ENCODE assay signal across 8 mouse cellular contexts in the genomic region with DNA sequence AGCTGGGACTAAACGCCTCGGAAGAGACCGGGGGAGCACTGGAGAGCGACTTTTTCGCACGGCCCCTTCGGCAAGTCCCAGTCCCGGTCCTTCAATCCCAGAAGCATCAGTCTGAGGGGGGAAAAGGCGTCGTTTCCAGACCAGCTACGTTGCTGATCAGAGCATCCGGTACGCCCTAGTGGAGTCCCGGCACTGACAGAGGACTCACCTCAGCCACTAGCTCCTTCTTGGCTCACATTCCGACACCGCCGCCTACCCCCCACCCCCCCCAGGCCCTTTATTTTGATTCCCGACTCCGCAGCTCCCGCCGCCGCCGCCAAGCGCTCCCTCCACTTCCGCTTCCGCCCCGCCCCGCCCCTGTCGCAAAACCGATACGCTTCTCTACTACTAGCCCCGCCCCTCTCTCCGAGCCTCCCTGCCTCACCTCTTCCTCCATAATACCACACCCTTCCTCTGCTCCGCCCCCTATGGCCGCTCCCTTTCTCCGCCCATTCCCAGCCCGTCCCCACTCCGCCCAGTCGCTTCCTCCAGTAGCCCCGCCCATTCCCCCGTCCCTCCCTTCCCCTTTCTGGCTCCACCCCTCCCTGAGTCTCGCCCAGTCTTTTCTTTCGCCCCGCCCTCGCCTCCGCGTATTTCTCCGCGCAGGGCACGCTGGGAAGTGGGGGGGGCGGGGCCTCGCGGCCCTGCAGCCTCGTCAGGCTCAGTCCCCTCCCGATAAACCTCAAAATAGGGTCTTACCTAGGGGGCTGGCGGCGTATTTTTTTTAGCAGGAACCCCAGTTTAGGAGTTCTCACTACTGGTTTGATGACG. TPM values are rescaled to one million over a fixed set of nuclear protein-coding genes. Genes with fewer than 3 reads are reported as not detected.
A peak's percentile ranks its signal among the peaks of the same experiment; 100 is the strongest.
DNase-seq lines count a peak whose midpoint lies in the region; ATAC-seq lines count a peak whose summit lies in the region.

No protein-coding gene starts in this region.

- peak overlapping the region; percentile 97 for H3K27ac ChIP-seq in hindbrain, embryonic 14.5 days

- peak overlapping the region; percentile 60 for H3K4me2 ChIP-seq in hindbrain, embryonic 14.5 days (replicated peaks)

- DNase-seq in R1 (ENCODE audit: low read depth, low spot score): peak; percentile 99
- DNase-seq in cerebellum, postnatal 25 days: peak; percentile 98 to 99
- peak; percentile 93 to 94 for DNase-seq in frontal cortex, postnatal 25 days (ENCODE audit: low spot score in 2 of 2)
- peak; percentile 98 for DNase-seq in hindbrain, embryonic 14.5 days (ENCODE audit: low spot score)
- DNase-seq in layer of hippocampus, postnatal 36 days: peak; percentile 98
- peak; percentile 100 for DNase-seq in lung, postnatal 36 days
- DNase-seq in retina, postnatal 1 day: peak; percentile 100
- DNase-seq in urinary bladder, adult 18-20 months (ENCODE audit: low spot score in 2 of 2): peak; percentile 97 to 100

- peak overlapping the region; percentile 88 for H3K9ac ChIP-seq in hindbrain, embryonic 14.5 days

- peaks cover 18% of the 10 kb centered on the region for H3K4me1 ChIP-seq in hindbrain, embryonic 14.5 days (replicated peaks; ENCODE audit: control insufficient read depth, insufficient read depth, low read length)

- under 1% methylated on average over 54 of the region's 58 CpGs for WGBS in hindbrain, embryonic 14.5 days

- no peaks in the 10 kb centered on the region for H3K27me3 ChIP-seq in hindbrain, embryonic 14.5 days (ENCODE audit: control insufficient read depth, insufficient read depth, low read length)

- peak overlapping the region; percentile 70 for H3K4me3 ChIP-seq in hindbrain, embryonic 14.5 days (replicated peaks; ENCODE audit: low read length)

- H3K9me3 ChIP-seq in hindbrain, embryonic 14.5 days (ENCODE audit: control insufficient read depth, low read length): no peaks in the 10 kb centered on the region

- peak; percentile 97 for ATAC-seq in hindbrain, embryonic 14.5 days (ENCODE audit: low FRiP score)

- no peaks in the 10 kb centered on the region for H3K36me3 ChIP-seq in hindbrain, embryonic 14.5 days (replicated peaks; ENCODE audit: control insufficient read depth, insufficient read depth)

RNA-seq across cellular contexts. Expression of gene Nde1, which starts 3.9 kb away (rescaled TPM):
- polyA plus RNA-seq in hindbrain, embryonic 14.5 days (2014; fragmentation: Nextera tagmentation; extraction: Ambion mirVana): 22.7 and 28.4 TPM in 2 replicates
- total RNA-seq in layer of hippocampus, postnatal 36 days (2021): 10 to 100 TPM; 27.2 to 31.6 TPM

RNA-seq across cellular contexts. Expression of gene Marf1, which starts 4.0 kb away (rescaled TPM):
- 14.4 and 15.0 TPM in 2 replicates for polyA plus RNA-seq in hindbrain, embryonic 14.5 days (2014; fragmentation: Nextera tagmentation; extraction: Ambion mirVana)
- 100 to 1,000 TPM; 130 to 136 TPM for total RNA-seq in layer of hippocampus, postnatal 36 days (2021)

Comparison
In these comparisons a context has a peak if more than half of its experiments do, and no peak if none do; other contexts are left out.
1. Peak in every context shown above with its lines: DNase-seq, ATAC-seq, H3K4me3 ChIP-seq and H3K27ac ChIP-seq.